Mouse (Mus musculus) spleen, adult 10 weeks (tissue): ENCODE measurements around the gene Golph3. TPM values are rescaled to one million over a fixed set of nuclear protein-coding genes. Genes with fewer than 3 reads are reported as not detected.

ENCODE experiments used
- polyA plus RNA-seq: library from polyadenylated mRNA; stranded (reverse); fragments of 350-450 nt; fragmentation: Illumina TruSeq; extraction: RNeasy Lipid Tissue Mini Kit (QIAGEN cat#74804); gene quantifications from one replicate; pipeline ENCODE4 v1.2.3, GENCODE M21; 2015; ENCODE audit warnings: low replicate concordance; ENCODE audit not compliant: insufficient read depth

The Golph3 gene
- 98.6 TPM for polyA plus RNA-seq

DNA sequence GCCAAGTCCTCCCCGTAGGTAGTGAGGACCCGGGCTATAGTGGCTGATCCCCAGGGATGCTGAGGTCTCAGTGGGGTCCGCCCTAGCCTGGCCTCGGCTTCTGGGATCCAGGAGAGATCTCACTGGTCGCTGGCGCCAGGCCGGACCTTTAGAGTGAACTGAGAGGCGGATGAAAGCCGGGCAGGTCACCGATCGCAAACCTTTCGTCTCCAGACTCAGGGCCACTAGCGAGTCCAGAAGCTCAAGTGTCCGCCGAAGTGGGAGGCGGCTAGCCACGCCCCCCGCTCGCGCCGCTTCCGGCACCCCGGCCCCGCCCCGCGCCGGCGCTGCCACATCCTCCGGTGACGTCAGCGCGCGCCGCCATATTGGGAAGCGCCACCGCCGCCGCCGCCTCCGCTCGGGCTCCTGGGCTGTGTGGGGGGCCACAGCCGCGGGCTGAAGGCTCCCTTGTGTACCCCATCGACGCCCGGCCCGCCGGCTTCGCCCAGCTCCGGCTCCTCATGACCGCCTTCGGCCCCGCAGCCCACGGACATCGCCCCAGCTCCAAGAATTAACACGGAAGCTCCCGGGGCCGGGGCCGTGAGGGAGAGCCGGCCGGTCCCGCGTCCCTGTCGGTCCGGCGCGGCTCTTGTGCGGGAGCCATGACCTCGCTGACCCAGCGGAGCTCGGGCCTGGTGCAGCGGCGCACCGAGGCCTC is at the start of gene Golph3:
Gene Golph3, plus strand, starts transcription at position 360 of the 697 bp plus-strand sequence.

DNA sequence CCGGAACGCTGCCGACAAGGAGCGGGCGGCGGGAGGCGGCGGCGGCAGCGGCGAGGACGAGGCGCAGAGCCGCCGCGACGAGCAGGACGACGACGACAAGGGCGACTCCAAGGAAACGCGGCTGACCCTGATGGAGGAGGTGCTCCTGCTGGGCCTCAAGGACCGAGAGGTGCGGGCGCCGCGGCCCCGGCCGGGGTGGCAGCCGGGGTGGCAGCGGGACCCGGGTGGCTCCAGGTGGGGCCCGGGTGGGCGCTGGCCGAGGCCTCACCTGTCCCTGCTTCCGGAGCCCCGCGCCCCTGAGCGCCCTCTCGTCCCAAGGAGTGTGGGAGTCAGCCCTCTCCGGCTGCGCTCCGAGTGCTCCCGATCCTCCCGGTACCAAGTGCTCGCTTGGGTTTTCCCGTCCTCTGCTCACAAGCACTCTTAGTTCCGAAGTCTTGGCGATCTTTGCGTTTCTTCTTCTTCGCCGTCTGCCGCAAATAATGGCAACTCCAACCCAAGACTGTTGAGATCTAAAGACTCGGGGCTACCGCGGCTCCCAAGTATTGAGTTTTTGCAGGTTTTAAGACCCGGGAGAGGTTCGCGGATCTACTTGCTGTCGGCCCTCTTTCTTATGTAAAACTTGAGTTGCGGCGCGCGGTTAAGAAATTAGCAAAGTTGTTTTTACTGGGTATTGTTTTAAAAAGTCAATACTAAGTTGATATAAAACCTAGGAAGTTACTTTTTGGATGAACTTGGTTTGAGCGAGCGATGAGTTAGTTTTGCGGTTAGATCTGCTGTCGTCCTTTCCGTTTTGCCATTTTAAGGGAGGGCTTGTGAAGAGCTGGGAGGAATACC is 755 bp downstream of the Golph3 start, which contains the start of gene 1810049J17Rik:
Gene 1810049J17Rik, minus strand, starts transcription at position 112 of the 834 bp plus-strand sequence.

Other genes with a start within 250 kb of the Golph3 start
- 126 TPM for gene Zfr, start 203.6 kb upstream of the Golph3 start, polyA plus RNA-seq
- 31.6 TPM for gene Mtmr12, start 116.4 kb upstream of the Golph3 start, polyA plus RNA-seq
- gene 1810049J17Rik, start 449 bp downstream of the Golph3 start, polyA plus RNA-seq: not detected